Mouse (Mus musculus) CH12.LX (cell line): ENCODE results near the gene Bmp7.

Experiments used
- EP300 ChIP-seq: IDR thresholded peaks from 2 replicates; pipeline ENCODE4 v1.6.1; 2011; ENCODE audit warnings: low read length, improper control_type of control experiment
- HCFC1 ChIP-seq: IDR thresholded peaks from 2 replicates; pipeline ENCODE4 v1.6.1; 2012; ENCODE audit warnings: low read depth, mild to moderate bottlenecking, inconsistent platforms, low read length, improper control_type of control experiment
- MXI1 ChIP-seq: IDR thresholded peaks from 2 replicates; pipeline ENCODE4 v1.6.1; 2011; ENCODE audit warnings: mild to moderate bottlenecking, low read depth, low read length, improper control_type of control experiment
- NELFE ChIP-seq: IDR thresholded peaks from 2 replicates; pipeline ENCODE4 v1.6.1; 2011; ENCODE audit warnings: low read depth, low read length, improper control_type of control experiment
- RCOR1 ChIP-seq: conservative IDR thresholded peaks from 2 replicates; pipeline ENCODE4 v1.6.1; 2012; ENCODE audit warnings: low read depth, mild to moderate bottlenecking, inconsistent platforms, low read length, improper control_type of control experiment
- TCF12 ChIP-seq: IDR thresholded peaks from 2 replicates; pipeline ENCODE4 v1.6.1; 2014; ENCODE audit warnings: low read depth, mild to moderate bottlenecking, inconsistent platforms, low read length, improper control_type of control experiment
- ZC3H11A ChIP-seq: IDR thresholded peaks from 2 replicates; pipeline ENCODE4 v1.6.1; 2012; ENCODE audit warnings: low read depth, mild to moderate bottlenecking, inconsistent platforms, low read length, improper control_type of control experiment

DNA sequence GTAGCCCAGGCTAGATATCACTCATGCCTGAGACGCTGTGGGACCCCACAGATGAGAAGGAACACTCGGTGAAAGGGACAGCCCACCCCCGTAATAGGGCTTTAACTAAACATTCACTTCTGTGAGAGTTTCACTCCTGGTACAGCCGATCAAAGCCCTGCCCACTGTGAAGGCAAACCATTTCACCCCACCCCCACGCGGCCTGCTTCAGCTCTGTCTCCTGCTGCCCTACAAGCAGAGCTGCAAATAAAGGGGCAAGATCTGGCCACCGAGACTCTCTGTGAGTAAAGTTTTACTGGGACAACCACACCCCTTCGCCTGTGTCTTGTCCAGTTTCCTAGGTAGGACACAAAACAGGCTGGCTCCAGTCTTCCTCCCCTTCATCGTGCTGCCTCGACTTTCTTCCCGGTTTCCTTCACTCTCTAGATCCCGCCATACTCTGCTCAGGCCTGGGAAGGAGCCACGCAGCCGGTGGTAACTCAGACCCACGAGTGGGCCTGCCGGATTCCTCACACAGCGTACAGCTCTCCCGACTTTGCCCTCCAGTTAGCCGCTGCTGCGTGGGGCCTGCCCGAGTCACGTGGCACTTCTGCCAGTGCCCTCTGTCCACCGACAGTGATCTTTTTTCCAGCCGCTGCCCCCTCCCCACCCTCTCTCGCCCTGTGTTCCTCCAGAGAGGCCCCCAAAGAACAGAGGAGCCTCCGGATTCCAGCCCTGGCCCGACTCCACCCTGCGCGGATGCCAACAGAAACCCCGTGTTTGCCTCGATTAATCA, 94.4 kb downstream of the Bmp7 start:
- TF ChIP-seq RCOR1 (no peak), NELFE (no peak), TCF12 (no peak), EP300 (no peak), ZC3H11A (no peak), MXI1 (no peak), HCFC1 (no peak)
